Mouse (Mus musculus): ENCODE results near the gene Zc2hc1c.

Zc2hc1c gene

GRCm38 (mm10) chr12:85341131-85341530 is 52.7 kb downstream of the Zc2hc1c start:
- WGBS, result 54% methylated on average over 1 of the region's 1 CpGs

DNA sequence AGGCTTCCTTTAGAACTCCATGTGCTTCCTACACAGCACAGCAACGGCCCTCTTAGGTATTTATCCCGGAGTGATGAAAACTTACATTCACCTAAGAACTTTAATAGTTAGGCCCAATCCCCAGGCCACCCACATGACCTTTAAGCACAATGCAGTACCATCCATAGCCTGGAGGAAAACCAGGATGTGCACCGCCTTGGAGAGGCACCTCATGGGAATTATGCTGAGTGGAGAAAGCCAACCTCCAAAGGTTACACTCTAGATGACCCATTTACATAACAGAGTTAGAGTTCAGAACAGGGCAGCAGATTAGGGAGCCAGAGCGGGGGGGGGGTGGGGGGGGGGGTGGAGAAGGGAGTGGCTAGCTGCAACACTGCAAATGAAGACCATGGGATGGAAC is 53.9 kb downstream of the Zc2hc1c start:
- 74% methylated on average over 4 of the region's 4 CpGs for WGBS

GRCm38 (mm10) chr12:85344252-85344651 is 55.9 kb downstream of the Zc2hc1c start:
- WGBS, result 35% methylated on average over 7 of the region's 7 CpGs

GRCm38 (mm10) chr12:85345559-85345958 is 57.2 kb downstream of the Zc2hc1c start:
- 69% methylated on average over 6 of the region's 6 CpGs for WGBS

DNA sequence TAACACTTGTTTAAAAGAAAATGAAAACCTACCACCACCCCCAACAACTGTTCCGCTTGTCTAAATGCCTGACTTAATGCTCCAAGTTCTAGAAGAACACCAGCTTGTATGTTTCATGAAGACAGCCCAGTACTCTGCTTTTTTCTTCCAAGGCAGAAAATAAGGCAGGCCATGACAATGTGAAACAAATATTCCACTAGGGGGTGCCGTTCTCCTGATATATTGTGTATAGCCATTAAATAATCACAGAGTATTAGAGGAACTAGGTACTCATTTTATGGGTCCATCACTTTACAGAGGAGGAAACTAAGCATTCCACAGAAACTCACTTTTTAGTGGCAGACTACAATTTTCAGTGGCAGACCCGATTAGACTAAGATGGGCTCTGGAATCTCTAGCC is 58.0 kb downstream of the Zc2hc1c start:
- WGBS, result 41% methylated on average over 3 of the region's 3 CpGs

DNA sequence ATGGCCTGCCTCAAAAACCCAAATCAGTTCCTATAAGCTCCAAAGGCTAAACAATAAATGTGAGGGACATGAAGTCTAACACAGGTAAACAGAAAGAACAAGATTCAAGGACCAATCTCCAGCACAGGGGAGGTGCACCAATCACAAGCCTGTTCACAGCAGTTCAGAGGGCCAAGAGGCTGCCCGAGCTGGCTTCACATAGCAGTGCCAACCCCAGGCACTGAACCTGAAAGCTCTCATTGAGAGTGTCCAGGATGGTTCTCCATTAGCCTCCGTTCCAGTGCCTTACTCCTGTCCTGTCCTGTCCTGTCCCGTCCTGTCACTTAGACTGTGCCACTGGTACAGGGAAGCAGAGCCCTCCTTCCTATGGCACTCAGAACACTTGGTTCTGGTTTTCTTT is 58.8 kb downstream of the Zc2hc1c start:
- WGBS, result 52% methylated on average over 3 of the region's 3 CpGs

- 76% methylated on average over 6 of the region's 6 CpGs for WGBS
These were observed 59.9 kb downstream of the Zc2hc1c start for GRCm38 (mm10) chr12:85348338-85348737.
